16 mouse cellular contexts compared by ENCODE assay signal in the genomic region with DNA sequence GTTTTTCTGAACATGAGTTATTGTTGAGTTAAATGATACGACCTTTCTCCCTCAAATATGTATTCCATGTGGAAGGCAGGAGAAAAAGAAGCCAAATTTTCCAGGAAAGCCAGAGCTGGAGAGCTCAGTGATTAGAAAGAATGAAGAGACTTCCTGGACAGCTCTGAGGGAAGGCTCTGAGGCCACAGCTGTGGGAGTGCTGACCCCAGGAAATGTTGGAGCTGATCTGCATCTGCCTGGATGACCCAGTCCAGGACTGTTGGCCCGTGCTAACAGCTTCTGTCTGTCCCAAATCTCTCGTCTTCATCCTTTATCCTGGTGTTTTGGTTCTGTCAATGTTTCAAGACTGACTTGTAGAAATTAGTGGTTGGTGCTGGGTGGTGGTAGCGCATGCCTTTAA.
"Had no signal": no experiment of that assay in that cellular context is flagged by ENCODE, and none has a peak within 500 bp of the region (broad histone marks: within the 10 kb centered on the region; RNA-seq: fewer than 3 reads in every experiment).

No protein-coding gene starts in this region.

- DNase-seq: lung, postnatal 14 days; lung, postnatal 36 days; right cerebral cortex, postnatal 14 days; thymus, adult 2 months; thymus, postnatal 25 days; thymus, postnatal 4 days had no signal

- H3K4me1 ChIP-seq: lung, embryonic 15.5 days; megakaryocyte, embryonic 14.5 days; midbrain, embryonic 13.5 days; midbrain, embryonic 15.5 days; neural tube, embryonic 12.5 days; stomach, embryonic 15.5 days had no signal

- ATAC-seq: lung, postnatal 0 days; midbrain, embryonic 13.5 days; midbrain, embryonic 15.5 days had no signal

- H3K9ac ChIP-seq: lung, embryonic 15.5 days; midbrain, embryonic 13.5 days; midbrain, embryonic 15.5 days; neural tube, embryonic 12.5 days; stomach, embryonic 15.5 days had no signal

- H3K27me3 ChIP-seq: lung, embryonic 15.5 days; megakaryocyte, embryonic 14.5 days; midbrain, embryonic 13.5 days; midbrain, embryonic 15.5 days; neural tube, embryonic 12.5 days; stomach, embryonic 15.5 days had no signal

- H3K9me3 ChIP-seq: lung, embryonic 15.5 days; megakaryocyte, embryonic 14.5 days; midbrain, embryonic 15.5 days; stomach, embryonic 15.5 days had no signal

- H3K4me2 ChIP-seq: lung, embryonic 15.5 days; midbrain, embryonic 11.5 days; midbrain, embryonic 13.5 days; midbrain, embryonic 15.5 days; neural tube, embryonic 12.5 days; stomach, embryonic 15.5 days had no signal

- H3K36me3 ChIP-seq: lung, embryonic 15.5 days; midbrain, embryonic 13.5 days; midbrain, embryonic 15.5 days; neural tube, embryonic 12.5 days; stomach, embryonic 15.5 days had no signal

- H3K4me3 ChIP-seq: lung, embryonic 15.5 days; megakaryocyte, embryonic 14.5 days; midbrain, embryonic 13.5 days; midbrain, embryonic 15.5 days; neural tube, embryonic 12.5 days; stomach, embryonic 15.5 days had no signal

- H3K27ac ChIP-seq: lung, embryonic 15.5 days; macrophage; midbrain, embryonic 13.5 days; midbrain, embryonic 15.5 days; neural tube, embryonic 12.5 days; stomach, embryonic 15.5 days; stomach, postnatal 0 days had no signal
